Mouse (Mus musculus) monocyte, adult 5-6 weeks (primary cell): Measurements from ENCODE around the gene Evx1. TPM values are rescaled to one million over a fixed set of nuclear protein-coding genes. Genes with fewer than 3 reads are reported as not detected.

Experiments
- ATAC-seq: fragments of 153-309, 156-312 bp; replicated peaks from 2 replicates; pipeline ENCODE4 v1.8.0; 2017; ENCODE audit warnings: mild to moderate bottlenecking; ENCODE audit not compliant: low TSS enrichment, insufficient number of reproducible peaks, severe bottlenecking, poor library complexity, low FRiP score
- total RNA-seq: library from RNA; stranded (forward); fragments of 200-1000, 200-491, 200-594 nt; gene quantifications from 3 replicates; pipeline ENCODE4 v1.2.3, GENCODE M21; 2017

Gene Evx1
- total RNA-seq, result not detected in 3 replicates

DNA sequence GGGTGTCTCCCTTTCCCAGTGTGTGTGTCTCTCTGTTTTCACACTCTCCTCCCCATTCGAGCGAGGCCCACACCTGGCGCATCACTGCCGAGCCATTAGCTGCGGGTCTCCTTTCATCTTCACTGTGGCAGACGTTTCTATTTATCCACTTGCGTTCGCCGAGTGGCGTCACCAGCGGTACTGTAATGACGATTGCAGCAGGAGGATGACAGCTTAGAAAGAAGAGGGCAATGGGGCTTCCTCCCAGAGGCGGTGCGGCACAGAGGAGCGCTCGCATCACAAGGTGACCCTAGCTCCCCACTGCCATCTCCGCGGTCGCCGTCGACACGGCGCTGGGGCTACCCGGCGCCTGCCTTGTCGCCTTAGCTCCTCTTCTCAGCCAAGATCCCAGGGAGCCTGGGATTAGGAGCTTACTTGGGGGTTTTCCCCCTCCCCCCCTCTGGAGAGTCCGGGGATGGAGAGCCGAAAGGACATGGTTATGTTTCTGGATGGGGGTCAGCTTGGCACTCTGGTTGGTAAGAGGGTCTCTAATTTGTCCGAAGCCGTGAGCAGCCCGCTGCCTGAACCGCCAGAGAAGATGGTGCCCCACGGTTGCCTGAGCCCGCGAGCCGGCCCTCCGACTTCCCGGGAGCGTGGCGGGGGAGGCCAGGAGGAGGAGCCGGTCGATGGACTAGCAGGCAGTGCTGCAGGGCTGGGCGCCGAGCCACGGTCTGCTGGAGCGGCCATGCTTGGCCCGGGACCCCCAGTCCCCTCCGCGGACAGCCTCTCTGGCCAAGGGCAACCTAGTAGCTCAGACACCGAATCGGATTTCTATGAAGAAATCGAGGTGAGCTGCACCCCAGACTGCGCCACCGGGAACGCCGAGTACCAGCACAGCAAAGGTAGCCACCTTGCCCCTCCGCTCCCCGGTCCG lies at the start of gene Evx1:
Evx1 (plus strand) TSS at position 108 of the 913 bp plus-strand sequence.
- no peak for ATAC-seq

DNA sequence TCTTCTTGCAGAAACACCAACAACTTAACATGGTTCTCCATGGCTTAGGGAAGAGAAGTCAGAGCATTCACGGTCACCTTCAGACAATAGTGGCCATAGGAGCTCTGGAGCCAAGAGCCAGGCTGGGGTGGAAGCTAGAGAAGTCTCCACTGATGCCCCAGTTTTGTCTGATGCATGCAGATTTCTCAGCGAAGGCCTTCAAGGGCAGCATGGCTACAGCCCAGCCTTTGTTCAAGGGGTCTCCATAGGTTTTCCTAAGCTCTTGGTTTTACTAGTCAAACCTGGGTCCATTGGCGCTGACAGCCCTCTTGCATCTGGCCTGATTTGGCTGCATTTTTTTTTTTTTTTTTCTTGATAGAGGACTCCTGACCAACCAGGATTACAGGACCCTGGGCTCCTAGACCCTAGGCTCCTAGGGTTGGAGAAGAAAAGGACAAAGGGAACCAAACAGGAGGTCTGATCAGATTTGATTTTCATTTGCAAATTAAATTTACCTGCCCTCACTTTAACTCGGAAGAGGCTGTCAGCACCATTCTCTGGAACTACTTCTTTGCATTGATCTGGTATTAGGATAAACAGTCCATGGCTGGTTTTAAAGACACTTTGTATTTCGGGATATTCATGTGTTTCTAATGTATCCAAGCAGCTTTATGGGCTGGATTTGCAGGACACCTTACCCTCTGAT lies 49.0 kb upstream of the Evx1 start:
- no peak for ATAC-seq

DNA sequence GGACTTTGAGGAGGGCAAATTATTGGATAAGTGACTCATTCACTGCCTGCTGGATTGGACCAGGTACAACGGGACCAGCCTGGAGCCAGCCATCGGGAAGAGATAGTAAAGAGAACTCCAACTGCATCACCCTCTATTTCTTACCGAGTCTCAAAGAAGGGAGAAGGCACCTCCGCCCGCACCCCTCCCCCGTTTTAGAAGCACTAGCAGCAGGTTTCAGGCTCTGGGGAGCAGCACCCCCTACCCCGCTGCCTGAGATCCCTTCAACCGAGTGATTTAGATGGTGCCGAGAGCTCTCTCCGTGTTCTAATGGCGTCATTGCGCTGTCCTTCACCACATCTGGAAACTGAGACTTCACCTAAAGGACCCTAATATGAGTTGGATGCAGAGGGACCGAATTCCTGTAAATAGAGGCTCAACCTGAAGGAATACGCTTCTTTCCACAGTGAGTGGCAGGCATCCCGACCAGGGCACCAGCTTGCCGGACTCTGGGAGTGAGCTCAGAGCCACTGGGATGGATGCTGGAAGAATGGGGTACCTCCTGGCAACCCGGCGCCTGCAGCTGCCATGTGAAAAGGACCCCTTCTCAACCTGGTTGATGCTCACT lies 47.9 kb upstream of the Evx1 start:
- ATAC-seq, result no peak

DNA sequence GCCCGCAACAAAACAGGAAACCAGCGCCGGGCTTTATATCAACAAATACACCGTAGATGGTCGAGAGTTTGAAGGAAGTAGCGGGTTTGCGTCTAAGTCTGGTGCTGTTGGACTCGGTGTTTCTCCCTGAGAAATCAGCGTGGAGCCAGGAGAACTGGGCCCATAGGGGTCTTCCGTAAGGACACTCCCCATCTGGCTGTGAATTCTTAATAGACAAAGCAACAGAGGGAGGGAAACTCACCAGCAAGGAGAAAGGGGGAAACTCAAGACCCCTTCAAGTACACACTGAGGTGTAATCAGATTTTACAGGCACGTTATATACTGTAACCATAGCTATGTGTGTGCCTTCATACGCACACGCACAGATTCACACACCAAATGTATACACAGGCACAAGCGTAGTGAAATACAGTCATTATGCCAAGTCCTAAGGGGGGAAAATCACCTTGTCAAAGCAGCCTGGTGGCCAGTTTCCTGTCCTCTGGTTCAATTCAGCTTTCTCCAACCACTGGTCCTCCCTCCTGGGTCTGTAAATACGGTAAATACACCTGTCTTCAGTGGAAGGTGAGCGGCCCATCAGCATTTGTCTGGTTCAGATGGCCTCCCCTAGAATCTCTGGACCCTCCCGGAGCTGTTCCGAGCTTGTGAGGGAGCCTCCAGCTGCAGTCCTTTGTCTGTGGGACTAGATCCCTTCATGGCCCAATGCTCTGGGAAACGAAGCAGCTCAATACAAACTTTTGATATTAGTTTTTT lies 47.2 kb upstream of the Evx1 start:
- ATAC-seq, result no peak

DNA sequence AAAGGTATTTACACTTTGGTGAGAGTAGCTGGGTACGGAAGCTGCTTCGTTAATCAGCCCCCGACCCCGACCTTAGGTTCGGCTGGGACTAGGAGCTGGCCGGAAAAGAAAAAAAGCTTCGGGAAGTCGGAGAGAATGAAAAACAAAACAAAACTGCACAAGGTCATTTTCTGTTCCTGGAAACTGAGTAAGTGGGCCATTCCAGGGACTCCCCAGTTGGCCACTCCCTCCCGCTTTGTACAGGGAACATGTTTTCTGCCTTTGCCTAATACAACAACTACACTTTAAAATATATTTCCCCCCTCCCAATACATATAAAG lies 46.7 kb upstream of the Evx1 start:
- no peak for ATAC-seq

DNA sequence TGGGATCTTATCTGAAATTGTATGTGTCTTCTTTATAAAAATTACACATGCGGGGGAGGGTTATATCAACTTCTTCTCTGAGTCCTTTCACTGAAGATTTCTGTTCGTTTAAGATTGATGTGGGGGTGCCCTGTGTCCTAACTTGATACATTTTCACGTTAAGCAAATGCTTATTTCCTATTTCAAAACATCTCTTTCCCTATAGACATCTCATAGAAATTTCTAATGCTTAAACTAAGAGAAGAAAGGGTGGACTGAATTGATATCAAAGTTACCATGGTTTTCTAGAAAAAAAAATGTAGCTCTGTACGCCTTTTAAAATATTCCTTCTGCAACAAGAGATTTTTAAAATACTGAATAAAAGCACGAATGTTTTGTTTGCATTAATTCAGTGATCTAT lies 46.1 kb upstream of the Evx1 start:
- ATAC-seq, result no peak

DNA sequence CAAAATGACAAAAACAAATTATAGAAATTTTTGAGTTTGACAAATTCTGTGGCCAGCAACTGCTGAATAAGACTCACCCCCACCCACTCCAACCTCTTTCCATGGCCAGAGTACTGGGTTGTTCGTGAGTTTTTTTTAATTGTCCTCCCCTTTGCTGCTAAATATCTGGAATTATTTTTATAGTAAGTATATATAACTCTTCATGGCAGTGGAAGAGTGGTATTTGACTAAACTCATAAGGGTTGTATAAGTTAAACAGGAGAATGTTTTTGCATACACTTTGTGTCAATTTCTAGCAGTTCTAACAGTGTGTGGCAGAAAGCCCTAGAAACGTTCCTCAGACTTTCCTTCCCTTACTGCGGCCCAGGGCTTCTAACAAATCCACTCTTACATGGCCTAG lies 45.6 kb upstream of the Evx1 start:
- no peak for ATAC-seq

DNA sequence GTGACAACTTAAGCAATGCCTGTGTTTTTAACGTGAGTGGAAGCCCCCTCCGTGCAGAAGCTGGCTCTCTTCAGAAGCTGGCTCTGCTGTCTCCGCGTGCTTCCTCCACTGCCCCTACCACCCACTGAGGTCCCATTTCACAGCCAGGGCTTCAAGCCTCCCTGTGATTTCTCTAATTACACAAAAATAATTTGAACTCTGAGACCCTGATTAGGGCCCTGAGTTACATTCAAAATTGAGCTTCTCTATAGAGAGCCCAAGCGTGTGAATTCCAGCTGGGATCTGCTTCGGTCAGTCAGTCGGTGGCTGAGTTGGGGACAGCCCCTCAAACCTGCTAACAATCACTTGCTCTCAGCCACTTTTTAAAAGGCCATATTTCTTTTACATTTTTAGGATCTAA lies 45.0 kb upstream of the Evx1 start:
- ATAC-seq, result no peak

DNA sequence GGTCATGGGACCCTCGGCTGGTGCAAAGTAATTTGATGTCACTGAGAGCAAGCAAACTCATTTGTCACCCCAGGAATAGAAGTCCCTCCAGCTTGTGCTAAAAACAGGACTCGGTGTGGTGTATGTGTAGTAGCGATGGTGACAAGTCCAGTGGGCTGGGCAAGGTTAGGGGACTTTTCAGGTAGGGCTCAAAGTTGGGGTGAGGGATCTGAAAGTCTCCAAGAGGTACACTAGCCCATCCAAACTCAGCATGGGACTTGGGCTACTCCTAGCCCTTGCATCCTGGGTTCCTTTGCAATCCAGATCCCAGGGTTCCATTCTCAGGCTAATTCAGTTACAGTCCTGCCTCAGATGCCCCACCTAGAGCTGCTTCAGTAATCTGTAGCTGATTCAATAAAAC lies 44.5 kb upstream of the Evx1 start:
- no peak for ATAC-seq

DNA sequence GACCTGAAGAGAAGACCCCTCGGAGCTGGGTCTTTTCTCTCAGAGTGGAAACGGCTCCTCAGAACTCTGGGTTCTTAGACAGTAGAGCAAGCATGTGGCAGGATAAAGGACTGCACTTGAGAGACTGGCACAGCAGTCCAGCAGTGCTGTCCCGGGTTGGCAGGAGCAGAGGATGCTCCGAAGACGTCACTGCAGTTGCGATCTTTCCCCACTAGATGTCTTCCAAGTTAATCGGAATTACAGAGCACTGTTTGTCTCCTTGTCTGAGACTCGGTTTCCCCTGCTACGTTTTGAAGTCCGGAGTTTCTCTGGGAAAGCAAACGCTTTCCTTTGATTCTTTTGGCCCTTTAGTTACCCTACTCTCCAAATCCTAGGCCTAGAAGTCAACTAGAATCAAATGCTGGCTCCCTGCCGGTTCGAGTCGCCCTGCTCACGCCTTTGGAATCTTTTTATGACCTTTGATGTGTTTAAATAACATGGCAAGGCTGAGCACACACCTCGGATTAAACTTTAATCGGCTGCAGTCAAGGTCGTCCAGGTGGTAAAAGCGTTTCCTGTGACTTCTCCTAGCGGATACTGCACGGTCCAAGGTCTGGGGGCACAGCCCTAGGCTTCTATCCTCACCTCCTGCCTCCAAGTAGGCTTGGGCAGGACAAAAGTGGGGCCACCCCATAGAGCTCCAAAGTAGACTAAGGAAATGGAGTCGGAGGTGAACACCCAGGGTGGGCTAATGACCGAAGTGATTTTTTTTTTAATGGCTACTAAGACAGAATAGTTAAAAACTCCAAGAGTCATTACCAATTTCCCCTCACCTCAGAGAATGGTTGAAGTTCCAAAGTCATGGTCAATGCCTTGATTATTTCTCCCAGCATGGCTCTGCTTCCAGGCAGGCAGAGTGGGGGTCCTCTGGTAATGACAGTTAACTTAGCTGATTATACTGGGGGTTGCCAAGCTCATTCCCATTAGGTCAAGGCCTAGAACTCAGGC lies 42.5 kb upstream of the Evx1 start:
- no peak for ATAC-seq

DNA sequence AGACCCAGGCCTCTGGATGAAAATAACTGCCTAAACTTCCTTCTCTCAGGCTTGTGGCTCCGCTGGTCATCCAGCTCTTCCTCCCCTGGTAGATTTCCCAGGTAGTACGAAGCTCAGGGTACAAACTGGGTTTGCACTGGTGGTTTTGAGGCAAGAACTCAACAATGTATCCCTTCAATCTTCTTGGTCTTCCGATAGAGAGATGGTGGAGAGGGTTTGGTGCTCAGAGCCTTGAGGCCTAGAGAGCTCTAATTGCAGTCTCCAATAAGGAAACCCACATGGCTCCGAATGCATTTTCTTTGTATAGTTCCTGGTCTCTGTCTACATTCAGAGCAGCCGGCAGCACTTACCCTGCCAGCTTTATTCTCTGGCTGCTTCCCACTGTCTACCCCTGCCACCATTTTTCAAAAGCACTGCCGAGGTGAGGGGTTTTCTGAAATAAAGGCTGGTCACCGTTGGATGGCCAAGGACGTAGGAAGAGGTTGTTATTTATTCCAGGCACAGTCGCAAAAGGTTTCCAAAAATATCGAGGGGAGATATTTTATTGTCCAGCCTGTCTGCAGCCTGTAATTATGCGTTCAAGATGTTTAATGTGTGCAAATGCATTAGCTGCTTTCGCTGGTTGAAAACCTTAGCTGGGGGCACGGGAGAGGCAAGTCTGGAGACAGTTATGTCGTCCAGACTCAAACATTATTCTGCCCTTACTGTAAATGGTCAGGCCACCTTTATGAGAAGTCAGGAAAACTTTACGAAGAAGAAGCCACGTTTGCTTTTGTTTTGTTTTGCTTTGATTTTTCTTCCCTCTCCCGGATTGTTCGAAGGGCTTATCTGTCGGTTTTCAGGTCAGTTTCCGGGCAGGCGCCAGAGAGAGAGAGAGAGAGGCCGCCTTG lies 40.3 kb upstream of the Evx1 start:
- ATAC-seq, result no peak

DNA sequence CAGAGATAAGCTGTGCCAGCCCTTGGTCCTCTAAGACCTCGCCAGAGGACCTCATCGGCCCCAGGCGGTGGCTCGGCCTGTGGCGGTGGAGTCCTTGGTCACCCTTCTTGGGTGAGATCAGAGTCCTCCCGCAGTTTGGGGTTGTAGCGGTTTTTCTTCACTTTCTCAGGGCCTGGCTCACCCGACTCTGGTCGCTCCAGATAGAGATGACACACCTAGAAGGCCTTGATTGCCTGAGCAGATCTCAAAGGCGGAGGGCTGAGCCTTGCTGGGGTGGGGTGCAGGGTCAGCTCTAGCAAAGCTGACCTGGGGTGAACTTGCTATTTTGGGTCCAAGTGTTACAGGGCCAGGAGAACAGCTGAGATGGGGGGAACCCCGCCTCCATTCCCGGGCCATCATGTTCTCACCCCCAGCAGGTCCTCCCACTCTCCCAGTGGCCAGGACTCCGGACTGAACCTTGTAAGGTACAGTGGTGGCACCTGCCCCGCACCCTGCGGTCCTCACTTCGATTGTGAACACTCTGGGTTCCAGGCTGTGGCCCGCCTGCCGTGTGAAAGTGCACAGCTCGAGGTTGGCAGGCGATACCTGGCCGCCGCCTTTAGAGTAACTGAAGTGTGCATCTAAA lies 39.5 kb upstream of the Evx1 start:
- ATAC-seq, result no peak

DNA sequence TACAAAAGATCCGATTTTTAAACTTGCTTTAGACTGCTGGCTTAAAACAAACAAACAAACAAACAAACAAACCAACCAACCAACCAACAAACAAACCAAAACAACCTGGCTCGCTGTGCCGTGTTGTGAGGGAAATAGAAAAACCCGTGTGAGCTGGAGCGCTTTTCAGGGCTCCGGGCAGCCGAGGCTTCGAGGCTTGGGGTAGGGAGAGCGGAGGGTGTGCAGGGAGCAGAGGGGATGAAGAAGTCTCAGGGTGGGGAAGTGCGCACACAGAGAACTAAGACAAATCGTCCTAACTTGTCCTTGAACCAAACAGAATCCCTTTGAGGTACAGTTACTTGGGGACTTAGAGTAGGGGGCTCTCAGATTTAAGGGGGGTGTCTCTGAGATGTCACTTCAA lies 38.7 kb upstream of the Evx1 start:
- no peak for ATAC-seq

DNA sequence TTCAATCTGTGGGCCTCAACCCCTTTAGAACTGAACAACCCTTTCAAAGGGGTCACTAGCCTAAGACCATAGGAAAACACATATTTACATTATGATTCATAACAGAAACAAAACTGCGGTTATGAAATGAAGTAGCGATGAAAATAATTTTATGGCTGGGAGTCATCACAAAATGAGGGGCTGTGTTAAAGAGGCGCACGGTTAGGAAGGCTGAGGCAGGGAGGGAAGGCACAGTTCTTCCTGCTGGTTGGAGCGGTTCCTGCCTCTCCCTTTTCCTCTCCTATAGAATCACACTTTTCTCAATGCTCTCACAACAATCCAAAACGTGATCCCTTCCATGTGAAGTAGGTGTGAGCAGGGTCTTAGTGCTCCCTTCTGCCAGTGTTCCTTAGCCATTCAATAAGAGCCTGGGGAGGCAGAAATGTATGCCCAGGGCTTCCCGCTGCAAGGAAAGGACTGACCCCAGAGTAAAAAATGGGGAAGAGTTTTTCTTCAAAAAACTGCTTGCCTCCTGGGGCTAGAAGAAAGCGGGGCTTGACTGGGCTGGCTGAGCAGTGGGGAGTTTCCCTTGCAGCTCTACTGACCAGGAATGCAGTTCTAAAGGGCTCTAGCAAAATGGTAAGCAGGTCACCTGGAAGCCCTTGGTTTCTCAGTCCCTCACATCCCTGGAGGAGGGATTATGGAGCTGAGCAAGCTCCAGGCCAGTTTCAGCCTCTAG lies 37.6 kb upstream of the Evx1 start:
- ATAC-seq, result no peak

DNA sequence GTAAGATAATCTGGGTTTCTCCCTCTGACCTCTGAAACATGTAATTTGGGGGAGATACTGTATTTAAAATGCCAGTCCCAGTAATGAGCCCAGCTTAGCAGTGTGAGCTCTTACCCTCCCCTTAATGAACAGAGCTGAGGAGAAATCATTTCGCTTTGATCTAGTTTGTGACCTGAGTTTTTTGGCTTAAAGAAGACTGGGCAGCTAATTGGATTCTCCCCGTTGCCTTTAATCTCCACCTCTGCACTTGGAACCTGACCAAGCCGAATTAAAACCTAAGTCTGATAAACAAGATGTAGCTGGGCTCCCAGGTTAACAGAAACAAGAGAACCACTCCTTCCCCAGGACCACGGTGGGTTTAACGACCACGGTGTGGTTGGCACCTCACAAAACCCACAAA lies 36.9 kb upstream of the Evx1 start:
- ATAC-seq, result no peak

DNA sequence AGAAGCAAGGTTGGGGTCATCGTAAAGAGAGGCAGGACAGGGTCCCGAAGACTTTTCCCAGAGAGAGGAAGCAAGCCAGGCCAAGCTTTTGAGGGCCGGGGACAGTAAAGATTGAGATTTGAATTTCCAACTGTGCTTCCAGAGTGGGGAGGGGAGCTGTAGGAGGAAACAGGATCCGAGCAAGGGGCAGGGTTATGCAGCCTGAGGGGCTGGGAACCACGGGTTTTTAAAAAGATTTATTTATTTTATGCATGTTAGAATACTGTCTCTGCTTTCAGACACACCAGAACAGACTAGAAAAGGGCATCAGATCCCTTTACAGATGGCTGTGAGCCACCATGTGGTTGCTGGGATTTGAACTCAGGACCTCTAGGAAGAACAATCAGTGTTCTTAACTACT lies 36.4 kb upstream of the Evx1 start:
- no peak for ATAC-seq
